Mouse (Mus musculus) intestine, embryonic 16.5 days (tissue): Measurements from ENCODE around the gene Uck1. TPM values are rescaled to one million over a fixed set of nuclear protein-coding genes. Genes with fewer than 3 reads are reported as not detected.

Source experiments
- ATAC-seq: fragments of 200-750 bp; cut with Nextera tagmentation; 2 replicates; pipeline ENCODE4 v1.8.0; 2017; ENCODE audit warnings: moderate TSS enrichment, moderate library complexity
- H3K27ac ChIP-seq: fragments of 300-500 bp; sonication (generic); 2 replicates; pipeline ENCODE4 v1.5.1; 2014; ENCODE audit warnings: mild to moderate bottlenecking, low read length
- H3K27me3 ChIP-seq: fragments of 300-500 bp; sonication (generic); replicated peaks from 2 replicates; pipeline ENCODE4 v1.6.1; 2014; ENCODE audit warnings: low read length, control low read depth, mixed read lengths; ENCODE audit not compliant: control insufficient read depth, insufficient read depth
- H3K36me3 ChIP-seq: fragments of 300-500 bp; sonication (generic); 2 replicates; pipeline ENCODE4 v1.6.1; 2014; ENCODE audit warnings: low read length, control low read depth; ENCODE audit not compliant: control insufficient read depth, insufficient read depth
- H3K4me1 ChIP-seq: fragments of 300-500 bp; sonication (generic); 2 replicates; pipeline ENCODE4 v1.6.1; 2014; ENCODE audit warnings: low read length, control low read depth, mixed read lengths; ENCODE audit not compliant: control insufficient read depth, insufficient read depth
- H3K4me2 ChIP-seq: fragments of 300-500 bp; sonication (generic); 2 replicates; pipeline ENCODE4 v1.6.1; 2014; ENCODE audit warnings: low read depth, low read length, control low read depth
- H3K4me3 ChIP-seq: fragments of 300-500 bp; sonication (generic); 2 replicates; pipeline ENCODE4 v1.5.1; 2014; ENCODE audit warnings: mild to moderate bottlenecking, low read length
- H3K9ac ChIP-seq: fragments of 300-500 bp; sonication (generic); 2 replicates; pipeline ENCODE4 v1.6.1; 2014; ENCODE audit warnings: low read depth, low read length
- H3K9me3 ChIP-seq: fragments of 300-500 bp; sonication (generic); 2 replicates; pipeline ENCODE4 v1.6.1; 2016; ENCODE audit warnings: low read length, control low read depth; ENCODE audit not compliant: control insufficient read depth
- whole genome bisulfite sequencing: fragments of 180-500 bp; shearing (Covaris S2); extraction: QIAGEN DNeasy Blood & Tissue Kit; methylation state at CpG from one replicate; pipeline ENCODE4 v1.1.7; 2014; 5-methylcytosine and 5-hydroxymethylcytosine counted together
- polyA plus RNA-seq: library from polyadenylated mRNA; unstranded; fragments of >200 nt; fragmentation: Nextera tagmentation; extraction: Ambion mirVana; gene quantifications from 2 replicates; pipeline ENCODE4 v1.2.1, GENCODE M21; 2015

The Uck1 gene
- 72.4 and 74.4 TPM in 2 replicates for polyA plus RNA-seq

DNA sequence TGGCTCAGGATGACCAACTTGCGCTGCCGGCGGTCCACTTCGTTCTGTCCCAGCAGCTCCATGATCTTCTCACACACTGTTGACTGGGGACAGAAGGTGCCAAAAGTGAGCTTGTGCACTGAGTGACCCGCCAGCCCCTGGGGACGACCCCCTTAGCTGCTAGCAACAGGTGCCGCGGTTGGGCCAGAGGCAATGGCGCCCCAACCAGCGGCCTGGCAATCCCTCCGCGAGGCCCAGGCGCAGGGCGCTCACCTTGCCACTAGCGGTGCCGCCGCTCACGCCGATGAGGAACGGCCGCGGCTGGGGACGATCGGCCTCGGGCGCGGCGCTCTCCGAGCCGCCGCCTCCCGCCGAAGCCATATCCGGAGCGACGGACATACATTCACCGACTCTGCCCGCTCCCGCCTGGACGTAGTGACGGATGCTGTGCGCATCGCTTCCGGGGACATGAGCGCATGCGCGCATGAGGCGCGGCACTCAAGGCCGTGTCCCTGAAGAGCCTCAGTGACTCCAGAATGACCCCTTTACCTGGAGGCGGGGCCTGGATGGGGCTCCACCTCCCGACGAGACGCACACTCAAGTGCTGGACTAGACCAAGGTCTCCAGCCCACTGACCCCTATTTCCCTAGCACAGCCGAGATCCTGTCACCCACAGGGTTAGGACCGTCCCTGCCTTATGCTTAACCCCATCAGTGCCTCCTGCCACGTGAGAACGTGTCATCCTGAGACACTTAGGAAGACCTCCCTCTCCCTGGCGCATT, at the start of gene Uck1:
TSS of gene Uck1 (minus strand) at position 503 of the 761 bp plus-strand sequence.
- Histone ChIP-seq H3K36me3 (peaks cover 14% of the 10 kb centered on the region; the same call in 1 of the 2 replicates), H3K4me3 (peak within 1 kb of the TSS; percentile 84), H3K4me2 (peak within 1 kb of the TSS; percentile 87), H3K4me1 (peaks cover 15% of the 10 kb centered on the region), H3K9ac (peak within 1 kb of the TSS; percentile 77), H3K9me3 (no peaks in the 10 kb centered on the region), H3K27ac (peak within 1 kb of the TSS; percentile 77), H3K27me3 (no peaks in the 10 kb centered on the region)
- WGBS, result under 1% methylated on average over 59 of the region's 59 CpGs
- ATAC-seq, result peak; percentile 94

DNA sequence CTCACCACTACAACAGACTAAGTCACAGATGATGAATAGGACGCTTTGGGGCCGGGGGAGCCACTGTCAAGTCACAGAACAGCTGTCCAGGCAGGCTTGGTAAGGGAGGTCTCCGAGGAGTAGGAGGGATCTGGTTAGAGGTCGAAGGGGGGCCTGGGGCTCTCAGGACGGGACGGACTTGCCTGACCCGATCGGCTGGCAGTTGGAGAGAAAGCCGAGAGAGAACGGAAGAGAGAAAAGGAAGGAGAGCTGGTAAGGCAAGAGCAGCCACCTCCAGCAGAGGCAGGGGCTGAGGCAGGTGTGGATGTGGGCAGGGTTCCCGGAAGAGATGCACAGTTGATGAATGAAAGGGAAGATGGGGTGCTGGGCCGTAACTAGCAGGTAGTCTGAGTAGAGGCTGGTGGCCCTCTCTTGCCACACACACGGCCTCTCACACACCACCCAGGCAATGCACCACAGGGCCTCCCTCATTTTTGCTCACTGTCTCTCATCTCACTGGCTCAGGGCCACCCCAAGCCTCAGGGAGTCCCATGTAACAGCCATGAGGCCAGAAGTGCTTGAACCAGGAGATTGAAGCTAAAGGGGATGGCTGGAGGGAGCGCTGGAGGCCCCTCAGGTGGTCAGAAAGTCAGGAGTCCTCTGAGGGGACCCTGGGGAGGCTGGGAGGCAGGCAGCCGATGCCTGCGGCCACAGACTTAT, 49.1 kb upstream of the Uck1 start:
- Histone ChIP-seq H3K36me3 (peaks cover 8% of the 10 kb centered on the region), H3K4me3 (no peak overlapping the region), H3K4me1 (peaks cover 16% of the 10 kb centered on the region), H3K27me3 (no peaks in the 10 kb centered on the region), H3K4me2 (no peak overlapping the region), H3K27ac (no peak overlapping the region), H3K9me3 (no peaks in the 10 kb centered on the region), H3K9ac (no peak overlapping the region)
- WGBS, result 90% methylated on average over 16 of the region's 16 CpGs
- ATAC-seq, result no peak

DNA sequence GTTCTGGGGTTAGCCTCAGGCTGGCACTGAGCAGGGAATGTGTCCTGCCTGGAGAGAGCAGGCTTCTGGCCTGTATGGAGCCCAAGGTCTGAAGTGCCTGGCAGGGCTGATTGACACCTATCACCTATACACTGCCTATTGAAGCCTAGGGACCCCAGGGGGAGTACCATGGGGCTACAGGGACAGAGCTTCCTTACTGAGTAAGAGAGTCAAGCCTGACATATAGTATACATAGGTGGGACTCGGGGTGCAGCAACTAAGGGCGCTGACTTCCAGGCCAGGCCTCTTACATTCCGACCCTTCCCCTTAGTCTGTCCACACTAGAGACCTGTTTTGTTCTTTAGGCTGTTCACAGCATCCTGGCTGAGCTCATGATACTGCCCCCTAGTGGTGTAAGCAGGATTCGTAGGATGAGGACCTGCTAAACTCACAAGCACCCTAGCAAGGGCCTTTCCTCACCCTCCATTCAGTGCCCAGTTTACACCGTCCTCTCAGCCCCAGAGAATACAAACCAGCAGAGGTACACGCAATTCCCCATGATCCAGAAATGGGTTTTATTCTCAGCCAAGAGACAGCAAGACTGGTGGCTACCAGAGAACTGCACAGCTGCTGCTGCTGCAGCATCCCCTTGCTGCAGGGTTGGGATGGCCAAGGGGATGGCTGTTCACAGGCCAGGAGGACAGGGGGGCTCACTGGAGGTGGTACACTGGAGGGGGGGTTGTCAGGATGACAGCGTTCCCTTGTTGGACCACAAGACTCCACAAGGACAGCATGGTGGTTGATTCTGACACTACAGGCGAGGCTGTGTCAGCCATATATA, 48.2 kb upstream of the Uck1 start:
- peaks cover 15% of the 10 kb centered on the region for H3K36me3 ChIP-seq
- peaks cover 16% of the 10 kb centered on the region for H3K4me1 ChIP-seq
- ATAC-seq, result no peak
- no peaks in the 10 kb centered on the region for H3K9me3 ChIP-seq
- no peaks in the 10 kb centered on the region for H3K27me3 ChIP-seq
- H3K4me2 ChIP-seq, result no peak overlapping the region
- WGBS, result 52% methylated on average over 8 of the region's 8 CpGs
- H3K4me3 ChIP-seq, result no peak overlapping the region
- H3K27ac ChIP-seq, result no peak overlapping the region
- no peak overlapping the region for H3K9ac ChIP-seq

DNA sequence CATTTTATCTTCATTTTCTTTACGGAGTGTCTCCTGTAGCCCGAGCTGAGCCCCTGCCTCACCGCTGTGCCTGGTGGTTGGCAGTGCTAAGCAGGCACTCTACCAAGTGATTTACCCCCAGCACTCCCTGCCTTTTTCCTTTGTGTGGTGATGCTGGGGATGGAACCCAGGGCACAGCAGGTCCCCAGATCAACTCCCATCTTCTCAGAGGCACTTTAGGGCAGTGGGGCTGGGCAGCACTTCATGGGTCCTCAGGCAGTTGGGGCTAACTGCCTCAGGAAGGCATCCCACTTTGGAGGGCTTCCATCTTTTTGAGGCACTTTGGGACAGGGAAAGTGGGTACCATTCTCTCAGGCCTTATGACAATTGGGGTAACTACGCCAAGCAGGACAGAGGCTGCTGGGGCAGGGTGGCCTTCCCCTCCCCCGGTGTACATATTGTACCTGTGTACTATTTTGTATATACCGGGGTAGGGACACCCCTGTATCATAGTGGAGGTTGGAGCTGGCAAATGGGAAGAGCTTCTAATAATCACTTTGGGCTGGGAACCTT, 47.4 kb upstream of the Uck1 start:
- peaks cover 14% of the 10 kb centered on the region for H3K4me1 ChIP-seq
- no peak overlapping the region for H3K4me2 ChIP-seq
- H3K9me3 ChIP-seq, result no peaks in the 10 kb centered on the region
- no peak overlapping the region for H3K9ac ChIP-seq
- no peak for ATAC-seq
- no peak overlapping the region for H3K27ac ChIP-seq
- 83% methylated on average over 6 of the region's 6 CpGs for WGBS
- peaks cover 19% of the 10 kb centered on the region for H3K36me3 ChIP-seq
- no peak overlapping the region for H3K4me3 ChIP-seq
- H3K27me3 ChIP-seq, result no peaks in the 10 kb centered on the region

DNA sequence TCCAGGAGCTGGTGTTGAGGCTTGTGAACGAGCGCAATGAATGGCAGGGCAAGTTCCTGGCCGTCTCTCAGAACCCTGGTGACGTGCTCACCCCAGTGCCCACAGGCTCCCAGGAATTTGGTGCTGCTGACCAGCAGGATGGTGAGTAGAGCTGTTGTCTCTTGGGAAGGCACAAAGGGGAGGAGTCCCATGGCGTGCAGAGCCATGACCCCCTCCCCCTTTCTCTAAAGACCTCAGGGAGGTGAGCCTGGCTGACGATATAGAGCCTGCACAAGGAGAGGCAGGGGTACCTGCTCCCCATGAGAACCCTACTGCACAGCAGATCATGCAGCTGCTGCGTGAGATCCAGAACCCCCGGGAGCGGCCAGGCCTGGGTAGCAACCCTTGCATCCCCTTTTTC, 46.2 kb upstream of the Uck1 start:
- Histone ChIP-seq H3K9me3 (no peaks in the 10 kb centered on the region), H3K36me3 (peaks cover 19% of the 10 kb centered on the region), H3K4me3 (no peak overlapping the region), H3K27me3 (no peaks in the 10 kb centered on the region), H3K27ac (no peak overlapping the region), H3K4me2 (no peak overlapping the region), H3K4me1 (peaks cover 4% of the 10 kb centered on the region; the same call in 1 of the 2 replicates), H3K9ac (no peak overlapping the region)
- WGBS, result 80% methylated on average over 9 of the region's 9 CpGs
- no peak for ATAC-seq

DNA sequence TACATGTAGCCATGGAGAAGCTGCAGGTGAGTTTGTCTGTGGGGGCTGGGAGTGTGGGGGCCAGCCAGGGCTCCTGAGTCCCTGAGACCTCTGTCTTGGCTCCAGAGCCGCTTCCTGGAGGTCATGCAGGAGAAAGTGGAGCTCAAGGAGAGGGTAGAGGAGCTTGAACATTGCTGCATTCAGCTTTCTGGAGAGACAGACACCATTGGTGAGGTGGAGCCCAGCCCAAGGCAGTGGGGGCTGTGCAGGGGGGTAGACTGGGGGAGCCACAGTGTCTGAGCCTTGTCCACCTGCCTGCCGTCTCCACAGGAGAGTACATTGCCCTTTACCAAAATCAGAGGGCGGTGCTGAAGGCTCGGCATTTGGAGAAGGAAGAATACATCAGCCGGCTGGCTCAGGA, 45.7 kb upstream of the Uck1 start:
- Histone ChIP-seq H3K27ac (no peak overlapping the region), H3K4me1 (no peaks in the 10 kb centered on the region), H3K9ac (no peak overlapping the region), H3K36me3 (peaks cover 19% of the 10 kb centered on the region), H3K27me3 (no peaks in the 10 kb centered on the region), H3K4me3 (no peak overlapping the region), H3K4me2 (no peak overlapping the region), H3K9me3 (no peaks in the 10 kb centered on the region)
- 89% methylated on average over 5 of the region's 5 CpGs for WGBS
- no peak for ATAC-seq

DNA sequence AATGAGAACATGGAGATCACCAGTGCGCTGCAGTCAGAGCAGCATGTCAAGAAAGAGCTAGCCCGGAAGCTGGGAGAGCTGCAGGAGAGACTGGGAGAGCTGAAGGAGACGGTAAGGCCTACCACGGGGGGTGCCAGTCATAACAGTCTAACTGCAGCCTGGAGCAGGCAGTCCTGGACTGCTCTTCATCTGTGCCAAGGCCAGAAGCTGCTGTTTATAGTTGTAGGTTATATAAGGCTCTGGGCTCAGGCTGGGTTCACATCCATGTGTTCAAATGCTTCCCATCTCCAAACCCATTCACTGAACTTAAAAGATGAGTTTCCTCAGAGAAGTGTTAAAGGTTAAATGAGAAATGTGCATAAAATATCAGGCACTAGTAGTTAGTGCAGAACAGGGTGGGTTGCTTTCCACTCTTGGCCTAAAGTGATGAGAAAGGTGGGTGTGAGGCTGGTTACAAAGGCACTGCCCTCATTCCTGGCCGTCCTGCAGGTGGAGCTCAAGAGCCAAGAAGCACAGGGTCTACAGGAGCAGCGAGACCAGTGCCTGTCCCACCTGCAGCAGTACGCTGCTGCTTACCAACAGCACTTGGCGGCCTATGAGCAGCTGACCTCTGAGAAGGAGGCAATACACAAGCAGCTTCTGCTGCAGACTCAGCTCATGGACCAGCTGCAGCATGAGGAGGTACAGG, 44.3 kb upstream of the Uck1 start:
- H3K4me2 ChIP-seq, result no peak overlapping the region
- H3K4me3 ChIP-seq, result no peak overlapping the region
- peaks cover 24% of the 10 kb centered on the region for H3K36me3 ChIP-seq
- no peak overlapping the region for H3K9ac ChIP-seq
- H3K27ac ChIP-seq, result no peak overlapping the region
- ATAC-seq, result peak; percentile 48; the same call in 1 of the 2 replicates
- H3K27me3 ChIP-seq, result no peaks in the 10 kb centered on the region
- H3K4me1 ChIP-seq, result no peaks in the 10 kb centered on the region
- no peaks in the 10 kb centered on the region for H3K9me3 ChIP-seq
- WGBS, result 53% methylated on average over 8 of the region's 8 CpGs

DNA sequence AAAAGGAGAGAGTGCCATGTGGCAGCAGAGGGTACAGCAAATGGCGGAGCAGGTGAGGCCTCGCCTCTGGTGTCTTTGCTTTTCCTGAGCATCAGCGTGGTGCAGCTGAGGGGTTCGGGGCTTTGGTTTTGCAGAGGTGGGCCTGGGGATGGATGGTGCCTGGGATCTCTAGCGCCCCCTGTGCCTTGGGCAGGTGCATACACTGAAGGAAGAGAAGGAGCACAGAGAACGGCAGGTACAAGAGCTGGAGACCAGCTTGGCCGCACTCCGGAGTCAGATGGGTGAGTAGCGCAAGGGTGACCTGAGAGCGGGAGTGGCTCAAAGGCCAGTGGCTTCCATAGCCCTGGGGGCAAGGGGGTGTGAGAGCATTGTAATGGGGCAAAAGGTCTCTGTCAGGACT, 43.0 kb upstream of the Uck1 start:
- WGBS, result 90% methylated on average over 10 of the region's 10 CpGs
- H3K36me3 ChIP-seq, result peaks cover 33% of the 10 kb centered on the region
- no peaks in the 10 kb centered on the region for H3K9me3 ChIP-seq

More for the DNA sequence above, 43.0 kb upstream of the Uck1 start:
- Histone ChIP-seq H3K27ac (no peak overlapping the region), H3K4me3 (no peak overlapping the region), H3K4me2 (no peak overlapping the region), H3K4me1 (no peaks in the 10 kb centered on the region), H3K27me3 (no peaks in the 10 kb centered on the region), H3K9ac (no peak overlapping the region)
- no peak for ATAC-seq
